Mouse (Mus musculus) forebrain, embryonic 15.5 days (tissue): ENCODE measurements around the gene Jak2. TPM values are rescaled to one million over a fixed set of nuclear protein-coding genes. Genes with fewer than 3 reads are reported as not detected.

Source experiments
- ATAC-seq: fragments of 200-750 bp; cut with Nextera tagmentation; replicated peaks from 2 replicates; pipeline ENCODE4 v1.8.0; 2017; ENCODE audit warnings: mild to moderate bottlenecking, moderate TSS enrichment, moderate library complexity
- H3K27ac ChIP-seq: fragments of 300-500 bp; sonication (generic); replicated peaks from 2 replicates; pipeline ENCODE4 v1.5.1; 2015; ENCODE audit warnings: mild to moderate bottlenecking, inconsistent platforms
- H3K27me3 ChIP-seq: fragments of 300-500 bp; sonication (generic); 2 replicates; pipeline ENCODE4 v1.6.1; 2015; ENCODE audit warnings: inconsistent platforms
- H3K36me3 ChIP-seq: fragments of 300-500 bp; sonication (generic); 2 replicates; pipeline ENCODE4 v1.6.1; 2015; ENCODE audit warnings: mild to moderate bottlenecking, inconsistent platforms
- H3K4me1 ChIP-seq: fragments of 300-500 bp; sonication (generic); 2 replicates; pipeline ENCODE4 v1.6.1; 2015; ENCODE audit warnings: inconsistent platforms
- H3K4me2 ChIP-seq: fragments of 300-500 bp; sonication (generic); replicated peaks from 2 replicates; pipeline ENCODE4 v1.6.1; 2015; ENCODE audit warnings: mild to moderate bottlenecking, inconsistent platforms
- H3K4me3 ChIP-seq: fragments of 300-500 bp; sonication (generic); 2 replicates; pipeline ENCODE4 v1.5.1; 2015; ENCODE audit warnings: mild to moderate bottlenecking, inconsistent platforms
- H3K9ac ChIP-seq: fragments of 300-500 bp; sonication (generic); replicated peaks from 2 replicates; pipeline ENCODE4 v1.6.1; 2015; ENCODE audit warnings: mild to moderate bottlenecking, inconsistent platforms
- H3K9me3 ChIP-seq: fragments of 300-500 bp; sonication (generic); 2 replicates; pipeline ENCODE4 v1.6.1; 2016; ENCODE audit warnings: inconsistent platforms
- WGBS: fragments of 180-500 bp; shearing (Covaris S2); methylation state at CpG from one replicate; pipeline ENCODE4 v1.1.7; 2015; ENCODE audit warnings: mixed read lengths; 5-methylcytosine and 5-hydroxymethylcytosine counted together
- polyA plus RNA-seq: library from polyadenylated mRNA; unstranded; fragments of >200 nt; fragmentation: Nextera tagmentation; extraction: Ambion mirVana; gene quantifications from 2 replicates; pipeline ENCODE4 v1.2.1, GENCODE M21; 2015

The Jak2 gene
- polyA plus RNA-seq, 1 experiment from 2014 or later: 19.2 TPM

DNA sequence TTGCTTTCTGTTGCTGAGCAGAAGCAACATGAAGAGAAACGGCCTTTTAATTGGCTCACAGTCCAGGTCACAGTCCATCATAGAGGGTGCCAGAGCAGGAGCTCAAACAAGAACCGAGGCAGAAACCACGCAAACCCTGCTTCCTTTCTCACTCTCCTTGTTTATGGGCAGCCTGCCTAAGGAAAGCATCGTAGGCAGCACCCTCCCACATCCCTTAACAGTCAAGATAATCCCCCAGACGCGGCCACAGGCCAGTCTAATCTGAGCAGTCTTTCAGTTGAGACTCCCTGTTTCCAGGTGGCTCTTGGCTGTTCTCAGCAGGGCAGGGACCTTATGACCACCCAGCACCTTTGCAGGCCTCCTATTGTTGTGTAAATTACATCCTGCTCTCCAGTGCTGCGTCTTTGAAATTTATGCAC is 33.8 kb downstream of the Jak2 start:
- 6% methylated on average over 7 of the region's 7 CpGs for WGBS
- H3K4me1 ChIP-seq: peaks cover 11% of the 10 kb centered on the region
- H3K4me2 ChIP-seq: 0 out of 2 replicates have a peak overlapping the region, but pooled peaks have one; percentile 8
- H3K27ac ChIP-seq: peak overlapping the region; percentile 43; the same call in 1 of the 2 replicates
- no peak overlapping the region for H3K4me3 ChIP-seq
- no peak overlapping the region for H3K9ac ChIP-seq
- H3K27me3 ChIP-seq: no peaks in the 10 kb centered on the region
- no peaks in the 10 kb centered on the region for H3K9me3 ChIP-seq
- ATAC-seq: peak; percentile 72
- peaks cover 29% of the 10 kb centered on the region for H3K36me3 ChIP-seq

DNA sequence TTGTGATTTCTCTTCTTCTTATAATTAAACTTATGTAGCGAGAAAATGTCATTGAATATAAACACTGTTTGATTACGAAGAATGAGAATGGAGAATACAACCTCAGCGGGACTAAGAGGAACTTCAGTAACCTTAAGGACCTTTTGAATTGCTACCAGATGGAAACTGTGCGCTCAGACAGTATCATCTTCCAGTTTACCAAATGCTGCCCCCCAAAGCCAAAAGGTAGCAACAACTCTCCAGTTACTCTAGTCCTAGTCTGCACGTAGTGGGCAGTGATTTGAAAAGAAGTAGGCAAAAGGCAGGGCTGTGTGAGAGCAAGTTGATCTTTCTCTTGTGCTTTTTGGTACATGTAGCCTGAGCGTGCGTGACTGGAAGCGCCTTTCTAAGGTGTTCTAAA is 36.2 kb downstream of the Jak2 start:
- Histone ChIP-seq H3K4me1 (peaks cover 11% of the 10 kb centered on the region), H3K9me3 (no peaks in the 10 kb centered on the region), H3K36me3 (peaks cover 38% of the 10 kb centered on the region), H3K4me3 (no peak overlapping the region), H3K9ac (no peak overlapping the region), H3K27me3 (no peaks in the 10 kb centered on the region), H3K4me2 (no peak overlapping the region), H3K27ac (no peak overlapping the region)
- ATAC-seq: no peak
- 78% methylated on average over 8 of the region's 8 CpGs for WGBS

DNA sequence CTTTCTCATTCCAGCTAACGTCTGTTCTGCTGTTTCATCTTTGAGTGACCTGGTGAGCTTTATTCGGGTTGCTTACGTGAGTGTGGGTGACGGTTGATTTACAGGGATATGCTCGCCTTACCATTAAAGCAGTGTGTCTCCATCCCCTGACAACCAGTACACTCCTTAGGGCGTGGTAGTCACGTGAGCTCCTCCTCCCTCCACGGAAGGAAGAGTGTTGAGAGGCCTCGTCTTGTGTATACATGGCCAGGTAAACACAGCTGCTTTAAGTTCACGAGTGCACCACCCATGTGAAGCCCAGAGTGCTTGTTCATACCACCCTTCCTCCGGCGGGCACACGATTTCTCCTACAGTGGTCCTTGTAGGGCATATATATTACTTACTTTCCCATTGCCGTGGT is 39.9 kb downstream of the Jak2 start:
- Histone ChIP-seq H3K4me3 (no peak overlapping the region), H3K4me2 (no peak overlapping the region), H3K4me1 (no peaks in the 10 kb centered on the region), H3K9ac (no peak overlapping the region), H3K27me3 (no peaks in the 10 kb centered on the region), H3K36me3 (peaks cover 38% of the 10 kb centered on the region), H3K9me3 (no peaks in the 10 kb centered on the region), H3K27ac (no peak overlapping the region)
- no peak for ATAC-seq
- 92% methylated on average over 14 of the region's 14 CpGs for WGBS

DNA sequence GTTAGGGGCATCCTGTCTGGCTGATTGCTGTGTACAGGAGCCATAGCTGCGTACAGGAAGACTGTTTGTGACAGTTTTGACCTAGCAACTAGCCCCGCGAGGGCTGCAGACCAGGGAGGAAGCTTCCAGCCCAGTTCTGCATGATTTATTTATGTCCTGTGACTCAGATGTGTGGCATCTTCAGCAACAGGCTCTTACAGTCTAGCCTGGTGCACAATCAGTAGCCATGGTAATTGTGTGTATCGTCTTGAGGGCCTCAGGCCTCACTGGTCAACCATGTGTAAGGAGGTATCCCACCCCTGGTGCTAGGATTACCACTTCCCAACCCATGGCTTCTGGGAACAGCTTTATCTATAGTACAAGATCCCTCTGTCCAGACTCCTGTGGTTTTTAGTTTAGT is 40.9 kb downstream of the Jak2 start:
- no peak overlapping the region for H3K4me3 ChIP-seq
- no peak for ATAC-seq
- H3K9ac ChIP-seq: no peak overlapping the region
- no peaks in the 10 kb centered on the region for H3K27me3 ChIP-seq
- H3K27ac ChIP-seq: no peak overlapping the region
- peaks cover 45% of the 10 kb centered on the region for H3K36me3 ChIP-seq
- H3K9me3 ChIP-seq: no peaks in the 10 kb centered on the region
- no peak overlapping the region for H3K4me2 ChIP-seq
- 89% methylated on average over 4 of the region's 4 CpGs for WGBS
- no peaks in the 10 kb centered on the region for H3K4me1 ChIP-seq

DNA sequence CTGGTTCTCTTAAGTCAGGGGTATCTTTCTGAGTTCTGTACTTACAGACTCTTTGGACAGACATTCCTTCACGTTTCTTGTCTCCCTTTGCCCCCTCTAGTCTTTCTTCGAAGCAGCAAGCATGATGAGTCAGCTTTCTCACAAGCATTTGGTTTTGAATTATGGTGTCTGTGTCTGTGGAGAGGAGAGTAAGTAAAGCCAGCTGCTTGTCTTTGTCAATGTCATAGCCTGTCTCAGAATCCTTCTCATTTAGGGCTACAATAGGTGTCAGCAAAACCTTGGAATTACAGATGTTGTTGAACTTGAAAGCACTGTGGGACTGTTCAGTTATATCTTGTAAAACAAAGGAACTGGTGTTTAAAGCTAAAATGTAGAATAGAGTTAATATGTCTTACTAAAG is 43.1 kb downstream of the Jak2 start:
- 72% methylated on average over 2 of the region's 2 CpGs for WGBS
- peaks cover 55% of the 10 kb centered on the region for H3K36me3 ChIP-seq
- no peak for ATAC-seq

DNA sequence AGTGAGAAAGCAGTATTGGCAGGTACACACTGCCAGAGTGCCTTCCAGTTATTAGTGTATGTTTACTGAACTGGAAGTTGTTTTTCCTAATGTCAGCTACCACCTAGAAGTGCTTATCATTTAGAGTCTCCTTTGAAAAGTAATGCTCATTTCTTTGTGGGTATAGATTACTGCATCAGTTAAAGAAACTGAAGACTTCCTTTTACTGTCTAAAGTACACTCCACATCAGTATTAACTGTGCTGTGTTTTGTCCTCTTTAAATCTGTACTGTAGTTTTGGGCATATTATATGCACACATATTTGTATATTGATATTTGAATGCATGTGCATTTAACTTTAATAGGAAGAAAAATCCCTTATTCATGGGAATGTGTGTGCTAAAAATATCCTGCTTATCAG is 44.5 kb downstream of the Jak2 start:
- no peaks in the 10 kb centered on the region for H3K27me3 ChIP-seq
- H3K9ac ChIP-seq: no peak overlapping the region
- peaks cover 62% of the 10 kb centered on the region for H3K36me3 ChIP-seq
- H3K4me1 ChIP-seq: no peaks in the 10 kb centered on the region
- no peak overlapping the region for H3K27ac ChIP-seq
- no peak overlapping the region for H3K4me3 ChIP-seq
- no peak for ATAC-seq
- H3K4me2 ChIP-seq: no peak overlapping the region
- H3K9me3 ChIP-seq: no peaks in the 10 kb centered on the region

More for the DNA sequence above, 43.1 kb downstream of the Jak2 start:
- Histone ChIP-seq H3K9me3 (no peaks in the 10 kb centered on the region), H3K4me3 (no peak overlapping the region), H3K4me2 (no peak overlapping the region), H3K4me1 (no peaks in the 10 kb centered on the region), H3K27ac (no peak overlapping the region), H3K9ac (no peak overlapping the region), H3K27me3 (no peaks in the 10 kb centered on the region)

DNA sequence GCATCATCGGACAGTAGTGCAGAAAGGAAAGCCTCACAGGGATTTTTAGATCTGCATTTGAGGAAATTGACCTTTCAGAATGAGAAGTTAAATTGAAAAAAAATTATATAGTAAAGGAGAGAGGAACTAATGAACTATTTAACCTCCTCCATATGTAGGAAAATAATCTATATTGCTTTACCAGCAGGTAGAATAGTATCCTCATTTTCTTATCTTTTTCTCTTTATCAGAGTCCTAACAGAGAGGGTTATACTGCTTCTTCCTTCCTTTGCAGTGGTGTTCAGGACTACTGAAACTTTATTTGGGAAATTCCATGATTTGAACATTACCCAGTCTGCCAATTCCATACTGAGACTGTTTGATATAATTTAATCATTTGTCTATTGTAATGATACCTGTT is 45.7 kb downstream of the Jak2 start:
- no peak for ATAC-seq
- Histone ChIP-seq H3K36me3 (peaks cover 57% of the 10 kb centered on the region), H3K27me3 (no peaks in the 10 kb centered on the region), H3K9ac (no peak overlapping the region), H3K4me3 (no peak overlapping the region), H3K9me3 (no peaks in the 10 kb centered on the region), H3K4me1 (no peaks in the 10 kb centered on the region), H3K27ac (no peak overlapping the region), H3K4me2 (no peak overlapping the region)
- 100% methylated on average over 1 of the region's 1 CpGs for WGBS

DNA sequence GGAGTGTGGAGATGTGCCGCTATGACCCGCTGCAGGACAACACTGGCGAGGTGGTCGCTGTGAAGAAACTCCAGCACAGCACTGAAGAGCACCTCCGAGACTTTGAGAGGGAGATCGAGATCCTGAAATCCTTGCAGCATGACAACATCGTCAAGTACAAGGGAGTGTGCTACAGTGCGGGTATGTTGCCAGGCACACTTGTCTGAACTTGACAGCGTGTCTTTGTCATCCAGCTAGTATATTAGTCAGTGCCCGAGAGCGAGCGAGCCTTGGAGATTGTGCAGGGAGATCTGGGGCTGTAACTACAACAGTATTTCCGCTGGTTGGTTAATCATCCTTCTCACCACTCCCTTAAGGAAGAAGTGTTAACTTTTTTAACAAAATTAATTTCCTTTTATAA is 49.3 kb downstream of the Jak2 start:
- no peak overlapping the region for H3K27ac ChIP-seq
- H3K9me3 ChIP-seq: no peaks in the 10 kb centered on the region
- H3K4me1 ChIP-seq: 0 out of 2 replicates have a peak, but pooled peaks cover 2% of the 10 kb centered on the region
- H3K4me3 ChIP-seq: no peak overlapping the region
- H3K36me3 ChIP-seq: peaks cover 55% of the 10 kb centered on the region
- WGBS: 81% methylated on average over 13 of the region's 13 CpGs
- no peaks in the 10 kb centered on the region for H3K27me3 ChIP-seq
- H3K9ac ChIP-seq: no peak overlapping the region
- ATAC-seq: no peak
- no peak overlapping the region for H3K4me2 ChIP-seq

DNA sequence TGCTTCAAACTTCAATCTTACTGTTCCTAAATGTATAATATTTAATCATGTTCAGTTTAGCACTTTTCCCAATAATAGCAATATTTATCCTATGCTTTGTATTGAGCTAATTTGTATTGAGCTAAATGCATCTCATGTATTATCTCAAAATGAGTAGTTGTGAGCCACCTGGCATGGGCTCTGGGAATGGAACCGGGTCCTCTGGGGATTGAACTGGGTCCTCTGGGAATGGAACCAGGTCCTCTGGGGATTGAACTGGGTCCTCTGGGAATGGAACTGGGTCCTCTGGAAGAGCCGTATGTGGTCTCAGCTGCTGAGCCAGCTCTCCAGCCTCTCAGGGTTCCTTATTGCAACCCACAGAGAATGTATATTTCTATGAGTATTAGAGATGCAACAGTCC is 50.5 kb downstream of the Jak2 start:
- no peaks in the 10 kb centered on the region for H3K9me3 ChIP-seq
- H3K4me2 ChIP-seq: no peak overlapping the region
- no peak overlapping the region for H3K4me3 ChIP-seq
- peaks cover 44% of the 10 kb centered on the region for H3K36me3 ChIP-seq
- H3K27ac ChIP-seq: no peak overlapping the region
- no peak for ATAC-seq
- H3K4me1 ChIP-seq: 0 out of 2 replicates have a peak, but pooled peaks cover 2% of the 10 kb centered on the region
- 88% methylated on average over 2 of the region's 2 CpGs for WGBS
- no peaks in the 10 kb centered on the region for H3K27me3 ChIP-seq
- no peak overlapping the region for H3K9ac ChIP-seq

DNA sequence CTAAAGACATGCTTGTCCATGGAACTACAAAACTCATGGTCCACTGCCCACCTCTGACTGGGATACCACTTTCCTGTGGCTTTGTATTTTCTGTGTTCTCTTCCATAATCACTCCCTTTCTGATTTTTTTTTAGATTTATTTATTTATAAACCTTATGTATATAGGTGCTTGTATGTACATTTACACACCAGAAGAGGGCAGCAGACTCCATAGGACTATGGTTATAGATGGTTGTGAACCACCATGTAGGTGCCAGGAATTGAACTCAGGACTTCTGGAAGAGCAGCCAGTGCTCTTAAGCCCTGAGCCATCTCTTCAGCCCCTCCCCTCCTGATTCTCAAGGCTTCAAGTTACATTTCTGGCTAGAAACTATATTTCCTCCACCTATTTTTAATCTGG is 57.2 kb downstream of the Jak2 start:
- no peak overlapping the region for H3K4me3 ChIP-seq
- H3K27ac ChIP-seq: no peak overlapping the region
- H3K27me3 ChIP-seq: no peaks in the 10 kb centered on the region
- no peak for ATAC-seq
- H3K4me2 ChIP-seq: no peak overlapping the region
- peaks cover 28% of the 10 kb centered on the region for H3K36me3 ChIP-seq
- H3K9me3 ChIP-seq: no peaks in the 10 kb centered on the region
- H3K4me1 ChIP-seq: no peaks in the 10 kb centered on the region
- no peak overlapping the region for H3K9ac ChIP-seq

DNA sequence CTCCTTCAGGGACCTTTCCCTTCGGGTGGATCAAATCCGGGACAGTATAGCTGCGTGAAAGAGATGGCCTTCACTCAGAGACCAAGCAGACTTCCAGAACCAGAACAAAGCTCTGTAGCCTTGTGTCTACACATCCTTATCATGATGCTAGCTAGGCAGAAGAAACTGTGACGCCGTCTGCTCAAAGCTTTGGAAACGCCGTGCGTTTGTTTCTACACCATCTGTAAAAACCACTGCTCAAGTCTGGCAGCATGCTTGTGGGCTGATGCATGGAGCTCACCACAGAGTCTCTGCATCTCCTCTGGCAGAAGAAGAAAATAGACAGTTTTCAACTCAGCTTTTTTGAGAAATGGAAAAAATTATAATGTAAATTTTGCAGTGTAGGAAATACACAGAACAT is 60.2 kb downstream of the Jak2 start:
- Histone ChIP-seq H3K27me3 (no peaks in the 10 kb centered on the region), H3K4me3 (no peak overlapping the region), H3K4me2 (no peak overlapping the region), H3K27ac (no peak overlapping the region), H3K9me3 (0 out of 2 replicates have a peak, but pooled peaks cover 13% of the 10 kb centered on the region), H3K36me3 (peaks cover 37% of the 10 kb centered on the region), H3K9ac (no peak overlapping the region), H3K4me1 (no peaks in the 10 kb centered on the region)
- WGBS: 82% methylated on average over 8 of the region's 8 CpGs
- ATAC-seq: no peak

DNA sequence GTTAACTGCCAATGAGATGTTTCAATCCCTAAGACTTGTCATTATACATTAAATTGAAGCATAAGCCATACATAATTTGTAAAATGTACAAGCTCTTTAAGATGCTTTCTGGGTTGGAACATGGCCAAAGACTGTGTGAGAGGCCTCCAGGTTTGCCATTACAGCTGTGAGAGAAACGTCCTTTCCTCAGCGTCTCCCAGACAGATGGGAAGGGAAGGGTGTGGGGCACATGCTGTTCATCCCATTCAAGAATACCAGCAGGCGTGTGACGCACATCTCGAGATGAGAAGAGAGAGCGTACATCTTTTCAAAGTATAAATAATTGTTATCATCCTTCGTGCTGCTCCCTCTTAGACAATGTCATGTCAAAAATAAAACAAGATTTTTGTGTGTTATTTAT is 61.0 kb downstream of the Jak2 start:
- Histone ChIP-seq H3K27me3 (no peaks in the 10 kb centered on the region), H3K9me3 (0 out of 2 replicates have a peak, but pooled peaks cover 18% of the 10 kb centered on the region), H3K9ac (no peak overlapping the region), H3K27ac (no peak overlapping the region), H3K4me1 (no peaks in the 10 kb centered on the region), H3K4me2 (no peak overlapping the region), H3K36me3 (peaks cover 40% of the 10 kb centered on the region), H3K4me3 (no peak overlapping the region)
- 53% methylated on average over 7 of the region's 7 CpGs for WGBS
- ATAC-seq: no peak

DNA sequence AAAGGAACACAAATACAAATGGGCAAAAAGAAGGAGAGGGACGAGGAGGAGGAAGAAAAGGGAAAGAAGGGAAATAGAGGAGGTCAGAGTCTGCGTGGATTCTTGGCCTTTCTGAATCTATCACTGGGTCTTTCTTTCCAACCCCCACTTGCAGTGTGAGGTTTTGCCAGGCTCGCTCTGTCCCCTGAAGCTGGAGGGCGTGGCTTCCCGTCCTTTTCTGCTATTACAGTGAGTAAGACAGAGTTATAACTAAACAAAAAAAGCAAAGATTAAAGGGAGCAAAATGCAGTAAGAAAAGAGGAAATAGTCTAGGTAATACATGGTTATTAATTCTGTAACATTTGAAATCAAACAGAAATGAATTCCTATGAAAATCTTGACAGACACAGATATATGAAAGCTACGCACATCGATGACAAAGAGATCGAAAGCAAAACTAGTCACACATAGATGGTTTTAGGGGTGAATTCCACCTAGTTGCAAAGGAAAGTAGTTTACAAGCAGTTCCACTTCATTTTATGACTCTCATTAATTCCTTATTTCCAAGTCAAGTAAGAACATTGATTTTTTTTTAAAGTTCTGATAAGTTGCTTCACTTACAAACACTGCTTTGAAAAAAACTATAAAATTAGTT is 71.9 kb downstream of the Jak2 start:
- Histone ChIP-seq H3K9me3 (no peaks in the 10 kb centered on the region), H3K27ac (no peak overlapping the region), H3K9ac (no peak overlapping the region), H3K4me2 (no peak overlapping the region), H3K4me1 (0 out of 2 replicates have a peak, but pooled peaks cover 4% of the 10 kb centered on the region), H3K36me3 (no peaks in the 10 kb centered on the region), H3K27me3 (no peaks in the 10 kb centered on the region), H3K4me3 (no peak overlapping the region)
- WGBS: 77% methylated on average over 8 of the region's 8 CpGs
- ATAC-seq: no peak
